ENCODE assay signal across 18 mouse cellular contexts in genomic region chr1:52362976-52363375, GRCm38 (mm10).
"Had no signal": no experiment of that assay in that cellular context is flagged by ENCODE, and none has a peak within 500 bp of the region (broad histone marks: within the 10 kb centered on the region; RNA-seq: fewer than 3 reads in every experiment).

No protein-coding gene starts in this region.

- ATAC-seq: liver, postnatal 0 days; lung, postnatal 0 days; midbrain, embryonic 13.5 days; midbrain, embryonic 15.5 days had no signal

- H3K27ac ChIP-seq: liver, embryonic 15.5 days; lung, embryonic 15.5 days; macrophage; midbrain, embryonic 13.5 days; midbrain, embryonic 15.5 days; neural tube, embryonic 12.5 days; stomach, embryonic 15.5 days; stomach, postnatal 0 days had no signal

- H3K4me1 ChIP-seq: liver, embryonic 15.5 days; lung, embryonic 15.5 days; megakaryocyte, embryonic 14.5 days; midbrain, embryonic 13.5 days; midbrain, embryonic 15.5 days; neural tube, embryonic 12.5 days; stomach, embryonic 15.5 days had no signal

- H3K9me3 ChIP-seq: liver, embryonic 15.5 days; lung, embryonic 15.5 days; megakaryocyte, embryonic 14.5 days; midbrain, embryonic 13.5 days; midbrain, embryonic 15.5 days; neural tube, embryonic 12.5 days; stomach, embryonic 15.5 days had no signal

- H3K4me2 ChIP-seq: liver, embryonic 15.5 days; lung, embryonic 15.5 days; midbrain, embryonic 11.5 days; midbrain, embryonic 13.5 days; midbrain, embryonic 15.5 days; neural tube, embryonic 12.5 days; stomach, embryonic 15.5 days had no signal

- H3K36me3 ChIP-seq: liver, embryonic 15.5 days; lung, embryonic 15.5 days; midbrain, embryonic 13.5 days; midbrain, embryonic 15.5 days; neural tube, embryonic 12.5 days; stomach, embryonic 15.5 days had no signal

- H3K9ac ChIP-seq: liver, embryonic 15.5 days; liver, postnatal 0 days; lung, embryonic 15.5 days; midbrain, embryonic 13.5 days; midbrain, embryonic 15.5 days; neural tube, embryonic 12.5 days; stomach, embryonic 15.5 days had no signal

- H3K27me3 ChIP-seq: liver, embryonic 15.5 days; midbrain, embryonic 13.5 days; midbrain, embryonic 15.5 days; neural tube, embryonic 12.5 days; stomach, embryonic 15.5 days had no signal

- DNase-seq: liver, postnatal 0 days; lung, adult 2 months; lung, postnatal 14 days; lung, postnatal 36 days; thymus, adult 18-20 months; thymus, postnatal 14 days; thymus, postnatal 36 days had no signal

- H3K4me3 ChIP-seq: liver, embryonic 15.5 days; lung, embryonic 15.5 days; megakaryocyte, embryonic 14.5 days; midbrain, embryonic 13.5 days; midbrain, embryonic 15.5 days; neural tube, embryonic 12.5 days; stomach, embryonic 15.5 days had no signal
